Mouse (Mus musculus) CH12.LX (cell line): ENCODE data around the gene Mtfp1. TPM values are rescaled to one million over a fixed set of nuclear protein-coding genes. Genes with fewer than 3 reads are reported as not detected.

Experiments used
- DNase-seq: peaks from one replicate; pipeline ENCODE4 v3.0.0-alpha.2; 2013; ENCODE audit errors: extremely low read depth
- H3K27ac ChIP-seq: 2 replicates; pipeline ENCODE4 v1.5.1; 2012; ENCODE audit warnings: low read depth, mild to moderate bottlenecking, control low read depth, moderate library complexity; ENCODE audit not compliant: insufficient read depth
- H3K27me3 ChIP-seq: replicated peaks from 2 replicates; pipeline ENCODE3; 2012; ENCODE audit warnings: inconsistent platforms
- H3K36me3 ChIP-seq, 2 experiments: replicated peaks in 1 of 2; 2 replicates each; pipeline versions ENCODE3 to v1.6.1; 2012; ENCODE audit warnings: inconsistent platforms in 1 of 2, low read length in 1 of 2, mild to moderate bottlenecking in 1 of 2, mixed read lengths in 1 of 2, moderate library complexity in 1 of 2; ENCODE audit not compliant: control insufficient read depth in 1 of 2, insufficient read depth in 1 of 2
- H3K4me1 ChIP-seq, 2 experiments: 2 replicates each; pipeline ENCODE4 v1.6.1; 2012; ENCODE audit warnings: inconsistent platforms in 1 of 2, moderate library complexity in 1 of 2; ENCODE audit not compliant: insufficient read depth in 2 of 2, control insufficient read depth in 1 of 2
- H3K4me2 ChIP-seq: 2 replicates; pipeline ENCODE4 v1.6.1; 2012; ENCODE audit warnings: low read depth, mild to moderate bottlenecking, control low read depth; ENCODE audit not compliant: poor library complexity, insufficient read depth, severe bottlenecking
- H3K4me3 ChIP-seq, 3 experiments: fragments of 150-350 bp in 1 of 3; sonication (generic) in 1 of 3; replicated peaks in 1 of 3; 2 replicates each; pipeline versions ENCODE3 to v1.5.1; 2011 to 2012; ENCODE audit warnings: low read depth in 2 of 3, low read length in 2 of 3, mild to moderate bottlenecking in 2 of 3, moderate library complexity in 2 of 3, control low read depth in 1 of 3, improper control_type of control experiment in 1 of 3, inconsistent platforms in 1 of 3, mixed read lengths in 1 of 3; ENCODE audit not compliant: poor library complexity in 1 of 3
- H3K79me2 ChIP-seq: replicated peaks from 2 replicates; pipeline ENCODE4 v1.6.1; 2012; ENCODE audit warnings: mild to moderate bottlenecking, moderate library complexity; ENCODE audit not compliant: control insufficient read depth, poor library complexity, insufficient read depth, severe bottlenecking; ENCODE audit errors: extremely low read depth
- H3K9ac ChIP-seq: 2 replicates; pipeline ENCODE4 v1.6.1; 2012; ENCODE audit warnings: low read depth, mild to moderate bottlenecking, control low read depth, moderate library complexity; ENCODE audit not compliant: insufficient read depth
- H3K9me3 ChIP-seq: replicated peaks from 2 replicates; pipeline ENCODE3; 2012; ENCODE audit warnings: low read length, inconsistent platforms, mixed read lengths
- MXI1 ChIP-seq: IDR thresholded peaks from 2 replicates; pipeline ENCODE4 v1.6.1; 2011; ENCODE audit warnings: mild to moderate bottlenecking, low read depth, low read length, improper control_type of control experiment
- UBTF ChIP-seq: IDR thresholded peaks from 2 replicates; pipeline ENCODE4 v1.6.1; 2012; ENCODE audit warnings: low read depth, mild to moderate bottlenecking, inconsistent platforms, low read length, improper control_type of control experiment, moderate library complexity
- ZKSCAN1 ChIP-seq: IDR thresholded peaks from 2 replicates; pipeline ENCODE4 v1.6.1; 2012; ENCODE audit warnings: low read depth, inconsistent platforms, low read length, improper control_type of control experiment, borderline replicate concordance
- dilution Hi-C: fragments of 300-500 bp; cut with MboI; formaldehyde crosslinking; loops from 2 replicates; pipeline ENCODE4 v1.14.3; 2020; ENCODE audit warnings: low sequenced_read_pairs; ENCODE audit not compliant: extremely low pct_unique_long_range_greater_than_20kb, extremely low pct_ligation_motif_present
- in situ Hi-C: fragments of 300-500 bp; cut with MboI; formaldehyde crosslinking; loops from 3 replicates; pipeline ENCODE4 v1.14.3; 2019; ENCODE audit warnings: low sequenced_read_pairs, low pct_ligation_motif_present, low pct_unique_long_range_greater_than_20kb, mixed read lengths
- polyA plus RNA-seq: library from polyadenylated mRNA; unstranded; fragments of >175 nt; gene quantifications from 2 replicates; pipeline ENCODE4 v1.2.1, GENCODE M21; 2012; ENCODE audit warnings: low read depth; ENCODE audit not compliant: insufficient read length
- total RNA-seq, 2 experiments: library from RNA; depleted of rRNA; stranded (reverse); fragments of 300-350 nt in 1 of 2; fragments of >200 nt in 1 of 2; gene quantifications; 2 replicates each; pipeline ENCODE4 v1.2.3; 2012 to 2014

The Mtfp1 gene
- total and polyA plus RNA-seq, 3 experiments, result 22.1 to 30.0 (median 27.7) TPM

DNA sequence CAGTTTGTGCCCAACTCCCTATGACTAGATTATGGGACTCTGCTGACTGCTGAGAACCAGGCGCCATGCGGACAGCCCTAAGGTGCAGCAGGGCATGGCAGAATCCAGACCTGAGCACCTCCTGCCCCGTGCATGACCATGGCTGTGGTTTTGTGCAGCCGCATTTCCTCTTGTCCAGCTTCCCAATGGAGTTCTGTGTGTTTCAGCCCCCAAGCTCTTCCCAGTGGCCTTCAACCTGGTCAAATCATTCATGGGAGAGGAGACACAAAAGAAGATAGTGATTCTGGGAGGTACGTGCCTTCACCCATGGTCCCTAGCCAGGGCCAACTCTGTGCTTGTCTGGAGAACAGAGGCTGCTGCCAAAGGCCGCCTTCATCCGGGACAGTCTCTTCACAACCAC is 52.2 kb downstream of the Mtfp1 start:
- Histone ChIP-seq H3K27ac (no peak overlapping the region), H3K4me1 (no peaks in the 10 kb centered on the region), H3K4me2 (no peak overlapping the region), H3K36me3 (peaks cover 0 to 4% of the 10 kb centered on the region in 2 experiments), H3K27me3 (peaks cover 6% of the 10 kb centered on the region), H3K9me3 (no peaks in the 10 kb centered on the region), H3K4me3 (no peak overlapping the region), H3K9ac (no peak overlapping the region), H3K79me2 (no peaks in the 10 kb centered on the region)
- in situ Hi-C loops (loop anchor here (5.0 kb wide), 1 partner anchor 34 kb away; no protein-coding TSS in a partner anchor), dilution Hi-C loops (no loop called here)
- DNase-seq, result no peak
- no peak for TF ChIP-seq ZKSCAN1
- no peak for TF ChIP-seq MXI1
- no peak for TF ChIP-seq UBTF

Other genes starting within 250 kb of the Mtfp1 start
- not detected in 2 replicates for gene Osbp2, start 231.5 kb downstream of the Mtfp1 start, total RNA-seq (2012; rRNA removed)
- gene Osbp2, start 231.5 kb downstream of the Mtfp1 start, total RNA-seq (2014; rRNA removed), result not detected in 2 replicates
- gene Osbp2, start 231.5 kb downstream of the Mtfp1 start, polyA plus RNA-seq, result not detected in 2 replicates
- 0.08 and 0.21 TPM in 2 replicates for gene 4921536K21Rik, start 200.3 kb downstream of the Mtfp1 start, total RNA-seq (2012; rRNA removed)
- 0.08 TPM in 1 of 2 replicates, not detected in the other for gene 4921536K21Rik, start 200.3 kb downstream of the Mtfp1 start, total RNA-seq (2014; rRNA removed)
- 0.56 and 0.61 TPM in 2 replicates for gene 4921536K21Rik, start 200.3 kb downstream of the Mtfp1 start, polyA plus RNA-seq
- 4.7 and 4.8 TPM in 2 replicates for gene Dusp18, start 200.2 kb downstream of the Mtfp1 start, total RNA-seq (2012; rRNA removed)
- gene Dusp18, start 200.2 kb downstream of the Mtfp1 start, total RNA-seq (2014; rRNA removed), result 2.3 and 2.8 TPM in 2 replicates
- 5.5 and 6.6 TPM in 2 replicates for gene Dusp18, start 200.2 kb downstream of the Mtfp1 start, polyA plus RNA-seq
- gene Slc35e4, start 180.8 kb downstream of the Mtfp1 start, total RNA-seq (2012; rRNA removed), result 9.5 and 10.9 TPM in 2 replicates
- 3.3 and 4.5 TPM in 2 replicates for gene Slc35e4, start 180.8 kb downstream of the Mtfp1 start, total RNA-seq (2014; rRNA removed)
- 4.0 and 4.6 TPM in 2 replicates for gene Slc35e4, start 180.8 kb downstream of the Mtfp1 start, polyA plus RNA-seq
- gene Tcn2, start 163.3 kb downstream of the Mtfp1 start, total RNA-seq (2012; rRNA removed), result 4.7 and 8.6 TPM in 2 replicates
- gene Tcn2, start 163.3 kb downstream of the Mtfp1 start, total RNA-seq (2014; rRNA removed), result 1.2 and 1.3 TPM in 2 replicates
- gene Tcn2, start 163.3 kb downstream of the Mtfp1 start, polyA plus RNA-seq, result 2.5 and 2.7 TPM in 2 replicates
- 120 and 149 TPM in 2 replicates for gene Pes1, start 131.5 kb downstream of the Mtfp1 start, total RNA-seq (2012; rRNA removed)
- 226 and 251 TPM in 2 replicates for gene Pes1, start 131.5 kb downstream of the Mtfp1 start, total RNA-seq (2014; rRNA removed)
- 304 and 311 TPM in 2 replicates for gene Pes1, start 131.5 kb downstream of the Mtfp1 start, polyA plus RNA-seq
- 0.21 and 0.50 TPM in 2 replicates for gene 4930556J24Rik, start 118.7 kb downstream of the Mtfp1 start, total RNA-seq (2012; rRNA removed)
- gene 4930556J24Rik, start 118.7 kb downstream of the Mtfp1 start, total RNA-seq (2014; rRNA removed), result not detected in 2 replicates
- 0.70 and 0.78 TPM in 2 replicates for gene 4930556J24Rik, start 118.7 kb downstream of the Mtfp1 start, polyA plus RNA-seq
- gene Gal3st1, start 111.8 kb downstream of the Mtfp1 start, total RNA-seq (2012; rRNA removed), result 0.08 TPM in 1 of 2 replicates, not detected in the other
- not detected in 2 replicates for gene Gal3st1, start 111.8 kb downstream of the Mtfp1 start, total RNA-seq (2014; rRNA removed)
- gene Gal3st1, start 111.8 kb downstream of the Mtfp1 start, polyA plus RNA-seq, result 0.14 TPM in 1 of 2 replicates, not detected in the other
- gene Sec14l4, start 64.0 kb downstream of the Mtfp1 start, total RNA-seq (2012; rRNA removed), result 0.47 and 0.55 TPM in 2 replicates
- gene Sec14l4, start 64.0 kb downstream of the Mtfp1 start, total RNA-seq (2014; rRNA removed), result 0.42 and 0.46 TPM in 2 replicates
- gene Sec14l4, start 64.0 kb downstream of the Mtfp1 start, polyA plus RNA-seq, result 2.2 and 3.5 TPM in 2 replicates
- 0.21 TPM in 1 of 2 replicates, not detected in the other for gene Sec14l3, start 30.6 kb downstream of the Mtfp1 start, total RNA-seq (2012; rRNA removed)
- gene Sec14l3, start 30.6 kb downstream of the Mtfp1 start, total RNA-seq (2014; rRNA removed), result not detected in 2 replicates
- not detected in 2 replicates for gene Sec14l3, start 30.6 kb downstream of the Mtfp1 start, polyA plus RNA-seq
- 21.5 and 26.1 TPM in 2 replicates for gene Sec14l2, start 28.0 kb upstream of the Mtfp1 start, total RNA-seq (2012; rRNA removed)
- 21.9 and 24.2 TPM in 2 replicates for gene Sec14l2, start 28.0 kb upstream of the Mtfp1 start, total RNA-seq (2014; rRNA removed)
- gene Sec14l2, start 28.0 kb upstream of the Mtfp1 start, polyA plus RNA-seq, result 16.7 and 19.0 TPM in 2 replicates
- 24.8 and 25.0 TPM in 2 replicates for gene Rnf215, start 39.8 kb upstream of the Mtfp1 start, total RNA-seq (2012; rRNA removed)
- gene Rnf215, start 39.8 kb upstream of the Mtfp1 start, total RNA-seq (2014; rRNA removed), result 14.9 and 18.2 TPM in 2 replicates
- gene Rnf215, start 39.8 kb upstream of the Mtfp1 start, polyA plus RNA-seq, result 22.5 and 24.3 TPM in 2 replicates
- gene Ccdc157, start 64.8 kb upstream of the Mtfp1 start, total RNA-seq (2012; rRNA removed), result 4.2 and 4.4 TPM in 2 replicates
- gene Ccdc157, start 64.8 kb upstream of the Mtfp1 start, total RNA-seq (2014; rRNA removed), result 2.3 and 2.6 TPM in 2 replicates
- gene Ccdc157, start 64.8 kb upstream of the Mtfp1 start, polyA plus RNA-seq, result 3.9 and 4.0 TPM in 2 replicates
- 46.5 and 56.9 TPM in 2 replicates for gene Sf3a1, start 64.9 kb upstream of the Mtfp1 start, total RNA-seq (2012; rRNA removed)
- 28.6 and 29.5 TPM in 2 replicates for gene Sf3a1, start 64.9 kb upstream of the Mtfp1 start, total RNA-seq (2014; rRNA removed)
- gene Sf3a1, start 64.9 kb upstream of the Mtfp1 start, polyA plus RNA-seq, result 93.4 and 97.6 TPM in 2 replicates
- gene Tbc1d10a, start 91.3 kb upstream of the Mtfp1 start, total RNA-seq (2012; rRNA removed), result 30.3 and 37.7 TPM in 2 replicates
- 30.9 and 33.9 TPM in 2 replicates for gene Tbc1d10a, start 91.3 kb upstream of the Mtfp1 start, total RNA-seq (2014; rRNA removed)
- 33.5 and 37.6 TPM in 2 replicates for gene Tbc1d10a, start 91.3 kb upstream of the Mtfp1 start, polyA plus RNA-seq
- 4.7 and 5.8 TPM in 2 replicates for gene Castor1, start 122.8 kb upstream of the Mtfp1 start, total RNA-seq (2012; rRNA removed)
- 13.0 TPM in 2 replicates for gene Castor1, start 122.8 kb upstream of the Mtfp1 start, total RNA-seq (2014; rRNA removed)
- gene Castor1, start 122.8 kb upstream of the Mtfp1 start, polyA plus RNA-seq, result 18.2 and 23.7 TPM in 2 replicates
- gene Osm, start 141.0 kb upstream of the Mtfp1 start, total RNA-seq (2012; rRNA removed), result 11.0 and 12.8 TPM in 2 replicates
- 11.8 and 15.1 TPM in 2 replicates for gene Osm, start 141.0 kb upstream of the Mtfp1 start, total RNA-seq (2014; rRNA removed)
- gene Osm, start 141.0 kb upstream of the Mtfp1 start, polyA plus RNA-seq, result 10.4 and 12.5 TPM in 2 replicates
- 0.42 and 1.8 TPM in 2 replicates for gene Lif, start 162.1 kb upstream of the Mtfp1 start, total RNA-seq (2012; rRNA removed)
- 0.05 and 0.15 TPM in 2 replicates for gene Lif, start 162.1 kb upstream of the Mtfp1 start, total RNA-seq (2014; rRNA removed)
- gene Lif, start 162.1 kb upstream of the Mtfp1 start, polyA plus RNA-seq, result 0.07 and 0.17 TPM in 2 replicates